Mouse (Mus musculus) megakaryocyte, embryonic 14.5 days (primary cell): ENCODE measurements around the gene Magi3.

Experiments used
- FLI1 ChIP-seq: IDR thresholded peaks from 2 replicates; pipeline ENCODE4 v1.6.1; 2012; ENCODE audit warnings: low read length, inconsistent platforms, mixed read lengths
- GATA1 ChIP-seq: IDR thresholded peaks from 3 replicates; pipeline ENCODE4 v1.6.1; 2012; ENCODE audit warnings: mixed read lengths, low read length, inconsistent platforms, borderline replicate concordance

DNA sequence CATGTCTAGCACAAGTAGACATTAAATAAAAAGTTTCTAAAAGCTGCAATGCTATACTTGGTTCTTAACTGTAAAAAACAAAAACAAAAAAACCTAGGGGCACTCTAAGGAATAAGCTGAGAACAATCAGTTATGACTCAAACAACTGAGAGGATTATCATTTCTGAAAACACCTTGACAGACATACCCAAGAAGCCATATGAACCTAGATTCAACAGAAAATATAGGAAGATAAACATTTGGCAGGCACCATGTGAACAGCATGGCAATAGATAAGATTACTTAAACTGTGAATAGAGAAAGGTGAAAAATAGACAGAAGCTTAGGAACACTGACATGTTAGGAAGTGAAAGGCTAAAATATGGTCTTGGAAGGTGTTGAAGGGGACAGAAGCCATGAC is 150.8 kb downstream of the Magi3 start:
- TF ChIP-seq GATA1: no peak
- TF ChIP-seq FLI1: no peak
